Mouse (Mus musculus) midbrain, embryonic 15.5 days (tissue): ENCODE results near the gene Tex36. TPM values are rescaled to one million over a fixed set of nuclear protein-coding genes. Genes with fewer than 3 reads are reported as not detected.

ENCODE experiments used
- ATAC-seq: fragments of 200-750 bp; cut with Nextera tagmentation; replicated peaks from 2 replicates; pipeline ENCODE4 v1.8.0; 2017; ENCODE audit warnings: moderate TSS enrichment
- H3K27ac ChIP-seq: fragments of 300-500 bp; sonication (generic); 2 replicates; pipeline ENCODE4 v1.5.1; 2015; ENCODE audit warnings: mild to moderate bottlenecking, inconsistent platforms
- H3K27me3 ChIP-seq: fragments of 300-500 bp; sonication (generic); replicated peaks from 2 replicates; pipeline ENCODE4 v1.6.1; 2015; ENCODE audit warnings: inconsistent platforms
- H3K36me3 ChIP-seq: fragments of 300-500 bp; sonication (generic); replicated peaks from 2 replicates; pipeline ENCODE4 v1.6.1; 2015; ENCODE audit warnings: inconsistent platforms
- H3K4me1 ChIP-seq: fragments of 300-500 bp; sonication (generic); 2 replicates; pipeline ENCODE4 v1.6.1; 2015; ENCODE audit warnings: inconsistent platforms
- H3K4me2 ChIP-seq: fragments of 300-500 bp; sonication (generic); 2 replicates; pipeline ENCODE4 v1.6.1; 2015; ENCODE audit warnings: inconsistent platforms, mild to moderate bottlenecking, moderate library complexity
- H3K4me3 ChIP-seq: fragments of 300-500 bp; sonication (generic); 2 replicates; pipeline ENCODE4 v1.5.1; 2015; ENCODE audit warnings: mild to moderate bottlenecking, inconsistent platforms
- H3K9ac ChIP-seq: fragments of 300-500 bp; sonication (generic); 2 replicates; pipeline ENCODE4 v1.6.1; 2015; ENCODE audit warnings: mild to moderate bottlenecking, inconsistent platforms
- H3K9me3 ChIP-seq: fragments of 300-500 bp; sonication (generic); 2 replicates; pipeline ENCODE4 v1.6.1; 2016; ENCODE audit warnings: inconsistent platforms
- WGBS: fragments of 180-500 bp; shearing (Covaris S2); methylation state at CpG from one replicate; pipeline ENCODE4 v1.1.7; 2015; ENCODE audit warnings: mixed read lengths; 5-methylcytosine and 5-hydroxymethylcytosine counted together
- polyA plus RNA-seq: library from polyadenylated mRNA; unstranded; fragments of >200 nt; fragmentation: Nextera tagmentation; extraction: Ambion mirVana; gene quantifications from 2 replicates; pipeline ENCODE4 v1.2.1, GENCODE M21; 2015

Tex36 gene
- polyA plus RNA-seq, 1 experiment from 2014 or later = not detected

- no peak overlapping the region for H3K4me2 ChIP-seq
- no peaks in the 10 kb centered on the region for H3K4me1 ChIP-seq
- H3K27ac ChIP-seq = no peak overlapping the region
- H3K27me3 ChIP-seq = no peaks in the 10 kb centered on the region
- no peak overlapping the region for H3K9ac ChIP-seq
- no peak for ATAC-seq
- WGBS = 76% methylated on average over 2 of the region's 2 CpGs
- H3K36me3 ChIP-seq = no peaks in the 10 kb centered on the region
- no peaks in the 10 kb centered on the region for H3K9me3 ChIP-seq
- H3K4me3 ChIP-seq = no peak overlapping the region
These were observed 57.0 kb downstream of the Tex36 start for GRCm38 (mm10) chr7:133544966-133545365.

DNA sequence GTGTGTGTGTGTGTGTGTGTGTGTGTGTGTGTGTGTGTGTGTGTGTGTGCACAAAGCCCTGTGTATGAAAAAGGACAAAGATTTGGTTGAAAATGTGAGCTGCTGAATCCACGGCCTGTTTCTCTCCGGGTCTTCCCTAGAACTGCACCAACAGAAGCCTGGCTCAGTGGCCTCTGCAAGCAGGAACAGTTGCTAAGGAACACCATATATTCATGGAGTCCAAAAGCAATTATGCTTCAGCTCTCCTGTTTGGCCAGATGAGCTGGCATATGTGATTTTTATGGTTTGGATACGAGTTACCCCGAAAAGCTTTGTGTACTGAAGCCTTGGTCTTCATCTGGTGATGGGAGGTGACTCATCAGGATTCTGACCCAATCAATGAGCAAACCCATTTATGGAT is 58.8 kb downstream of the Tex36 start:
- H3K36me3 ChIP-seq = no peaks in the 10 kb centered on the region
- H3K4me2 ChIP-seq = no peak overlapping the region
- H3K9ac ChIP-seq = no peak overlapping the region
- H3K27me3 ChIP-seq = no peaks in the 10 kb centered on the region
- WGBS = 90% methylated on average over 4 of the region's 4 CpGs
- no peaks in the 10 kb centered on the region for H3K4me1 ChIP-seq
- no peak overlapping the region for H3K4me3 ChIP-seq
- H3K9me3 ChIP-seq = no peaks in the 10 kb centered on the region
- no peak overlapping the region for H3K27ac ChIP-seq
- ATAC-seq = no peak

DNA sequence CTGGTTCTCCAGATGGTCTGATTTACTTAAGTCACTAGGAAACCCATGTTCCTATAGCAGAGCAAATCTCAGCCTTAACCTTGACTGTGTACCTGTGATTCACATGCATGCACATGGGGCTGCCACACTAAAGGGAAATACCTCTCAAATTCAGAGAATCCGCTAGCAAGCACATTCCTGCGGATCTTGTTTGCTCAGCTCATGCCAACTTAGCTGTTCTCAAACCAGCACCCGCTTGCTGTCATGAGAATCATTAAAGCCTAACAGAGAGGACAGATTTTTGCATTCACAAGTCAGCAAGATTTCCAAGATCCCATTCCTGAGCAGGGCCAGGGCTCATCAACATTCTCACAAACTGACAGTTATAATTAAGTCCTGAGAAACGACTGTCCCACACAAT is 64.6 kb downstream of the Tex36 start:
- WGBS = 73% methylated on average over 4 of the region's 4 CpGs
- Histone ChIP-seq H3K4me1 (no peaks in the 10 kb centered on the region), H3K9me3 (no peaks in the 10 kb centered on the region), H3K4me2 (no peak overlapping the region), H3K27ac (no peak overlapping the region), H3K27me3 (no peaks in the 10 kb centered on the region), H3K9ac (no peak overlapping the region), H3K36me3 (no peaks in the 10 kb centered on the region), H3K4me3 (no peak overlapping the region)
- no peak for ATAC-seq

Other genes with a start within 250 kb of the Tex36 start
- gene Edrf1, start 35.4 kb upstream of the Tex36 start, polyA plus RNA-seq = 20.4 and 20.5 TPM in 2 replicates
- 0.14 TPM in 2 replicates for gene Mmp21, start 77.9 kb upstream of the Tex36 start, polyA plus RNA-seq
- gene Bccip, start 107.2 kb upstream of the Tex36 start, polyA plus RNA-seq = 91.7 and 95.6 TPM in 2 replicates
- gene Uros, start 107.9 kb upstream of the Tex36 start, polyA plus RNA-seq = 60.4 and 62.9 TPM in 2 replicates
- gene Fank1, start 174.7 kb upstream of the Tex36 start, polyA plus RNA-seq = 4.0 and 5.5 TPM in 2 replicates
- gene Dhx32, start 180.6 kb upstream of the Tex36 start, polyA plus RNA-seq = 42.6 and 43.6 TPM in 2 replicates